Mouse (Mus musculus): ENCODE data around the gene Olfr376. TPM values are rescaled to one million over a fixed set of nuclear protein-coding genes. Genes with fewer than 3 reads are reported as not detected.

Gene Olfr376
- not detected in 2 replicates for polyA plus RNA-seq (2012; rRNA removed)

DNA sequence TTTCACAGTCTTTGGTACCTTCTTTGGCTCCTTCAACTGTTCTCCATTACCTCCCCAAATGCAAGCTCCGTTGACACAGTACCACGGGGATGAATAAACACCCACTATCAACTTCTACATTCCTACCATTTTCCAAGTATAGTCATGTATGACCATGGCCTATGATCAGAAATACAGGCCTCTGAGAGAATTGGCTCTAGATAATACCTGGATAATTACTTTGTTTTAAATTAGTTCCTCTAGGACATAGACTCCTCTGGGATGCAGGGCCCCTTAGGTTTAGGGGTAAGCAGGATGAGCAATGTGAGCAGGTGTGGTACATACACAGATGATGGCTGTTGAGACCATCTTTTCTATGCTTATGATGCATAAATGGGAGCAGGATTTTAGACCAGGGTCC lies at the start of gene Olfr376:
TSS of gene Olfr376 (plus strand) at position 301 of the 400 bp plus-strand sequence.
- Histone ChIP-seq H3K27me3 (replicated peaks; ENCODE audit: control insufficient read depth, insufficient read depth, low read length) (no peaks in the 10 kb centered on the region), H3K27ac (ENCODE audit: insufficient read depth, low read depth, low read length) (no peak within 1 kb of the TSS), H3K4me1 (ENCODE audit: control insufficient read depth, insufficient read depth, low read length) (no peaks in the 10 kb centered on the region), H3K4me3 (ENCODE audit: insufficient read depth, low read depth, low read length) (no peak within 1 kb of the TSS), H3K36me3 (ENCODE audit: control insufficient read depth, insufficient read depth, low read length) (no peaks in the 10 kb centered on the region)
- no peak for DNase-seq
- TF ChIP-seq POLR2A (IDR thresholded peaks at IDR 0.05; ENCODE audit: low read depth, low read length) (no peak), CTCF (conservative IDR thresholded peaks at IDR 0.05; ENCODE audit: insufficient read depth, insufficient read length, low read depth, low read length) (no peak)
- 81% methylated on average over 2 of the region's 2 CpGs for WGBS

- H3K27ac ChIP-seq (ENCODE audit: insufficient read depth, low read depth, low read length): peak overlapping the region; percentile 85
- 32% methylated on average over 9 of the region's 9 CpGs for WGBS
- DNase-seq: peak; percentile 85
- H3K4me3 ChIP-seq (ENCODE audit: insufficient read depth, low read depth, low read length): peak overlapping the region; percentile 58
- H3K27me3 ChIP-seq (replicated peaks; ENCODE audit: control insufficient read depth, insufficient read depth, low read length): no peaks in the 10 kb centered on the region
- H3K36me3 ChIP-seq (ENCODE audit: control insufficient read depth, insufficient read depth, low read length): no peaks in the 10 kb centered on the region; the same call in 1 of the 2 replicates
- TF ChIP-seq POLR2A (IDR thresholded peaks at IDR 0.05; ENCODE audit: low read depth, low read length) (no peak), CTCF (conservative IDR thresholded peaks at IDR 0.05; ENCODE audit: insufficient read depth, insufficient read length, low read depth, low read length) (no peak)
- H3K4me1 ChIP-seq (ENCODE audit: control insufficient read depth, insufficient read depth, low read length): peaks cover 6% of the 10 kb centered on the region; the same call in 1 of the 2 replicates
Measured at GRCm38 (mm10) chr11:73323906-73324830, 46.9 kb upstream of the Olfr376 start.

DNA sequence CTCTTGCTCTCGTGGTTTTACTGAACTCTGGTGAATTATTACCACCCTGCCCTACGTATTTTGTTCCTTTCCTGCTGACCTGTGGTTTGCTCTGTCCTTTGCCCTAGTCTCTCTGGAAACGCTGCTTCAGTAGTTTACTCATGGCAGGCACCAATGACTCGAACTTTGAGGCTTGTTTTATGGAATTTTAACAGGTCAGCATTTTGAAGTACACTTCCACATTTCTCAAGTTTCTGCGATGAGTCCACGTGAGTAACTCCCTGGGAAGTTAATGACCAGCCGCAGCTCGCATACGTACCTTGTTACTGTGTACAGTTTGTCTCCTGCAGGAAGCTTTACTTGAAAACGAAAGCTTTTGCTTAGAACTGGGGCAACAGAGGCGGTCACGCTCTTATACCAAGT lies 44.6 kb upstream of the Olfr376 start:
- peak overlapping the region; percentile 20; the same call in 1 of the 2 replicates for H3K4me3 ChIP-seq (ENCODE audit: insufficient read depth, low read depth, low read length)
- WGBS: 6% methylated on average over 12 of the region's 12 CpGs

GRCm38 (mm10) chr11:73327361-73327760 lies 43.7 kb upstream of the Olfr376 start:
- H3K4me3 ChIP-seq (ENCODE audit: insufficient read depth, low read depth, low read length): no peak overlapping the region
- no peaks in the 10 kb centered on the region; the same call in 1 of the 2 replicates for H3K36me3 ChIP-seq (ENCODE audit: control insufficient read depth, insufficient read depth, low read length)
- no peaks in the 10 kb centered on the region for H3K27me3 ChIP-seq (replicated peaks; ENCODE audit: control insufficient read depth, insufficient read depth, low read length)
- no peak for DNase-seq
- TF ChIP-seq POLR2A (IDR thresholded peaks at IDR 0.05; ENCODE audit: low read depth, low read length) (no peak), CTCF (conservative IDR thresholded peaks at IDR 0.05; ENCODE audit: insufficient read depth, insufficient read length, low read depth, low read length) (no peak)
- WGBS: 47% methylated on average over 4 of the region's 4 CpGs
- peaks cover 6% of the 10 kb centered on the region; the same call in 1 of the 2 replicates for H3K4me1 ChIP-seq (ENCODE audit: control insufficient read depth, insufficient read depth, low read length)
- peak overlapping the region; percentile 56 for H3K27ac ChIP-seq (ENCODE audit: insufficient read depth, low read depth, low read length)

More for the DNA sequence above, 44.6 kb upstream of the Olfr376 start:
- H3K27me3 ChIP-seq (replicated peaks; ENCODE audit: control insufficient read depth, insufficient read depth, low read length): no peaks in the 10 kb centered on the region
- H3K27ac ChIP-seq (ENCODE audit: insufficient read depth, low read depth, low read length): peak overlapping the region; percentile 71
- H3K4me1 ChIP-seq (ENCODE audit: control insufficient read depth, insufficient read depth, low read length): peaks cover 6% of the 10 kb centered on the region; the same call in 1 of the 2 replicates
- TF ChIP-seq CTCF (conservative IDR thresholded peaks at IDR 0.05; ENCODE audit: insufficient read depth, insufficient read length, low read depth, low read length) (no peak), POLR2A (IDR thresholded peaks at IDR 0.05; ENCODE audit: low read depth, low read length) (no peak)
- H3K36me3 ChIP-seq (ENCODE audit: control insufficient read depth, insufficient read depth, low read length): no peaks in the 10 kb centered on the region; the same call in 1 of the 2 replicates
- DNase-seq: peak; percentile 94

- no peak within 1 kb of the TSS for H3K4me3 ChIP-seq (ENCODE audit: insufficient read depth, low read depth, low read length)
- DNase-seq: no peak
- H3K36me3 ChIP-seq (ENCODE audit: control insufficient read depth, insufficient read depth, low read length): no peaks in the 10 kb centered on the region
- H3K4me1 ChIP-seq (ENCODE audit: control insufficient read depth, insufficient read depth, low read length): peaks cover 6% of the 10 kb centered on the region; the same call in 1 of the 2 replicates
- no peak within 1 kb of the TSS for H3K27ac ChIP-seq (ENCODE audit: insufficient read depth, low read depth, low read length)
- TF ChIP-seq POLR2A (IDR thresholded peaks at IDR 0.05; ENCODE audit: low read depth, low read length) (no peak), CTCF (conservative IDR thresholded peaks at IDR 0.05; ENCODE audit: insufficient read depth, insufficient read length, low read depth, low read length) (no peak)
- WGBS: 86% methylated on average over 27 of the region's 27 CpGs
- H3K27me3 ChIP-seq (replicated peaks; ENCODE audit: control insufficient read depth, insufficient read depth, low read length): no peaks in the 10 kb centered on the region
Measured at GRCm38 (mm10) chr11:73329442-73329841, 41.6 kb upstream of the Olfr376 start, which contains the start of the genes Aspa, Gm49340 and Spata22. Gene Aspa (minus strand): TSS chr11:73329596. Gene Gm49340 (plus strand): TSS chr11:73329741. Gene Spata22 (plus strand): TSS chr11:73329741.

GRCm38 (mm10) chr11:73333357-73333756 lies 37.7 kb upstream of the Olfr376 start:
- 77% methylated on average over 2 of the region's 2 CpGs for WGBS
- H3K4me1 ChIP-seq (ENCODE audit: control insufficient read depth, insufficient read depth, low read length): no peaks in the 10 kb centered on the region
- TF ChIP-seq CTCF (conservative IDR thresholded peaks at IDR 0.05; ENCODE audit: insufficient read depth, insufficient read length, low read depth, low read length) (no peak), POLR2A (IDR thresholded peaks at IDR 0.05; ENCODE audit: low read depth, low read length) (no peak)
- H3K27me3 ChIP-seq (replicated peaks; ENCODE audit: control insufficient read depth, insufficient read depth, low read length): no peaks in the 10 kb centered on the region
- H3K27ac ChIP-seq (ENCODE audit: insufficient read depth, low read depth, low read length): no peak overlapping the region
- DNase-seq: no peak
- no peak overlapping the region for H3K4me3 ChIP-seq (ENCODE audit: insufficient read depth, low read depth, low read length)
- H3K36me3 ChIP-seq (ENCODE audit: control insufficient read depth, insufficient read depth, low read length): no peaks in the 10 kb centered on the region

- Histone ChIP-seq H3K4me1 (ENCODE audit: control insufficient read depth, insufficient read depth, low read length) (no peaks in the 10 kb centered on the region), H3K36me3 (ENCODE audit: control insufficient read depth, insufficient read depth, low read length) (no peaks in the 10 kb centered on the region), H3K27ac (ENCODE audit: insufficient read depth, low read depth, low read length) (no peak overlapping the region), H3K27me3 (replicated peaks; ENCODE audit: control insufficient read depth, insufficient read depth, low read length) (no peaks in the 10 kb centered on the region), H3K4me3 (ENCODE audit: insufficient read depth, low read depth, low read length) (no peak overlapping the region)
- no peak for TF ChIP-seq CTCF (conservative IDR thresholded peaks at IDR 0.05; ENCODE audit: insufficient read depth, insufficient read length, low read depth, low read length)
- no peak for TF ChIP-seq POLR2A (IDR thresholded peaks at IDR 0.05; ENCODE audit: low read depth, low read length)
- WGBS: 67% methylated on average over 4 of the region's 4 CpGs
- no peak for DNase-seq
Measured at GRCm38 (mm10) chr11:73336919-73337318, 34.1 kb upstream of the Olfr376 start.

Data from kidney, adult 2 months (tissue).